Mouse (Mus musculus): ENCODE data around the gene Ahrr. TPM values are rescaled to one million over a fixed set of nuclear protein-coding genes. Genes with fewer than 3 reads are reported as not detected.

Ahrr gene
- 2.6 TPM for polyA plus RNA-seq (2014; fragmentation: Illumina TruSeq; extraction: RNeasy Lipid Tissue Mini Kit (QIAGEN cat#74804); ENCODE audit: low read depth, low replicate concordance)

DNA sequence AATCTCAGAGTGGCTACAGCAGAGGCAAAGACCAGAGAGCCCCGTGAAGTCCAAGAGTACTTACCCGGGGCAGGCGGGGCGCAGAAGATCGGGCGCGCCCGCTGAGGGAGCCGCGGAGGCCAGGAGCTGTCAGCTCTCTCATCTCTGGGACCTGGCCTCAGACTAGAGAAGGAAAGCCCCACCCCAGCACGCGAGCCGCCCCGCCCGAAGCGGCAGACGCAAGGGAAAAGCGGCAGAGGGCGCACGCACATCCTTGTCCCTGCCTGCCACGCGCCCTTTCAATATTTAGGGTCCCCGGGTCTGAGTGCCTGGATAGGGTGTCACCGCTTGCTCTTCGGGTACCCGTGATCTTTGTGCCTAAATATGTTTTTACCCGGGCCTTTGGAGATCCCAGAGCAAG is at the start of gene Ahrr:
Gene Ahrr (minus strand): TSS at position 165 of the 400 bp plus-strand sequence.

DNA sequence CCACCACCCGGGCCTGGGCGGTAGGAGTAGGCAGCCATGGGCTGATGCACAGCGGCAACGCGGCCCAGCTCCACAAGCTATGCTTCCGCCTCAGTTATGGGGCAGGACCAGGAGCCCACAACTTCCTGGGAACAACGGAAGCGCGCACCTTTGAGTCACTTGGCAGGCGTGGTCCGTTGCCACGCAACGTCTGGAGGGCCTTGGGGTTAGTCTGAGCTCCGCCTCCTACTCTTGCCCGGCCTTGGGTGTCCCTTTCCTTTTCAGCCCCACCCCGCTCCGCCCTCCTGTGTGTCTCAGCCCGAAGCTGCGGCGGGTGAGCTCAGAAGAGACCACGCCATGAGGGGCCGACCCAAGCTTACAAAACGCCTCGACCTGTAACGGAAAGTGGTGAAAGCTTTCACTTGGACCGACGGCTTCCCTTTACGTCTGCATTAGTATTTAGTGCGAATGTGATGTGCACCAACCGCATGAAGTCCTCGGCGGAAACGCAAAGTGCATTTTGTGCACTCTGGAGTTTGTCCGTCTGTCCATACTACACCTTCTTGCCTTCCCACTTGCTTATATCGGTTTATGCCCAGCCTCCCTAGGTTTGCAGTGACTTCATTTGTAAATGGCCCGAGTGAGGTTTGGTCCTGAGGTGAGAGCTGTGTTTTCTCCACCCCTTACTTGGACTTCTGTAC is 25.2 kb upstream of the Ahrr start, which contains the start of gene Pdcd6:
Gene Pdcd6 (minus strand): TSS at position 411 of the 680 bp plus-strand sequence.

DNA sequence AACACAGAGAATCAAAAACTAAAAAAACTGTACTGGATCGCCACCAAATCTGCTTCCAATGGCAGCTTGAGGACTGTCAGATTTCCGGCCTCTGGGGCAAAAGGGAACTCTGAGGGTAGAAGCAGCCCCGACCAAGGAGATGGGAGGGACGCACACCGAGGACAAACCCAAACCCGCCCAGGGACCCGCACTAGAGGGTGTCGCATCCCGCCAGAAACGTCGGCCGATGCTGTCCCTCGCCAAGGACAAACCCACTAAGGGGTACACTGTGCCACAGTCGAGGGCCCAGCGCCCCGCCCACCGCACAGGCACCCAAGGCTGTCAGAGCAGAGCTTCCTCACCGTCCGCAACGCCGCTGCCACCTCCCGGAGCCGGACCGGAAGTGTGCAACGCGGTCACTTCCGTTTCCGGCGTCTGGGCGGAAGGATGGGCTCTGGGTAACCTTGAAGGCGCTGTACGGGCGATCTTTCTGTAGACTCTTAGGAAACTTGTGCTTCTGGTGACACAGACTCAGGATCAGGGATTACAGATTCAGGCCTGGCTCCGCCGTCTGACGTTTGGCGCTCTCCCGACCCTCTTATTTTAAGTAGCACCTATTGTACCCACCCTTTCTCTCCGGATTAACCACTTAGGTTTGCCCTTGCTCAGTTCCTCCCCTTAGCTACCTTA is 83.7 kb downstream of the Ahrr start, which contains the start of gene Exoc3:
Gene Exoc3 (minus strand): TSS at position 416 of the 669 bp plus-strand sequence.

Other genes starting within 250 kb of the Ahrr start
- 5.3 TPM for gene Cep72, start 230.0 kb downstream of the Ahrr start, polyA plus RNA-seq (2014; fragmentation: Illumina TruSeq; extraction: RNeasy Lipid Tissue Mini Kit (QIAGEN cat#74804); ENCODE audit: low read depth, low replicate concordance)
- gene Slc9a3, start 170.9 kb downstream of the Ahrr start, polyA plus RNA-seq (2014; fragmentation: Illumina TruSeq; extraction: RNeasy Lipid Tissue Mini Kit (QIAGEN cat#74804); ENCODE audit: low read depth, low replicate concordance) = 53.0 TPM
- 36.0 TPM for gene Exoc3, start 83.6 kb downstream of the Ahrr start, polyA plus RNA-seq (2014; fragmentation: Illumina TruSeq; extraction: RNeasy Lipid Tissue Mini Kit (QIAGEN cat#74804); ENCODE audit: low read depth, low replicate concordance)
- 151 TPM for gene Pdcd6, start 25.2 kb upstream of the Ahrr start, polyA plus RNA-seq (2014; fragmentation: Illumina TruSeq; extraction: RNeasy Lipid Tissue Mini Kit (QIAGEN cat#74804); ENCODE audit: low read depth, low replicate concordance)
- 336 TPM for gene Sdha, start 57.9 kb upstream of the Ahrr start, polyA plus RNA-seq (2014; fragmentation: Illumina TruSeq; extraction: RNeasy Lipid Tissue Mini Kit (QIAGEN cat#74804); ENCODE audit: low read depth, low replicate concordance)
- gene Ccdc127, start 58.0 kb upstream of the Ahrr start, polyA plus RNA-seq (2014; fragmentation: Illumina TruSeq; extraction: RNeasy Lipid Tissue Mini Kit (QIAGEN cat#74804); ENCODE audit: low read depth, low replicate concordance) = 22.9 TPM
- 0.16 TPM for gene Lrrc14b, start 71.7 kb upstream of the Ahrr start, polyA plus RNA-seq (2014; fragmentation: Illumina TruSeq; extraction: RNeasy Lipid Tissue Mini Kit (QIAGEN cat#74804); ENCODE audit: low read depth, low replicate concordance)
- gene Zfp72, start 98.5 kb upstream of the Ahrr start, polyA plus RNA-seq (2014; fragmentation: Illumina TruSeq; extraction: RNeasy Lipid Tissue Mini Kit (QIAGEN cat#74804); ENCODE audit: low read depth, low replicate concordance) = 21.3 TPM
- 4.1 TPM for gene Ftl1-ps1, start 107.4 kb upstream of the Ahrr start, polyA plus RNA-seq (2014; fragmentation: Illumina TruSeq; extraction: RNeasy Lipid Tissue Mini Kit (QIAGEN cat#74804); ENCODE audit: low read depth, low replicate concordance)
- 80.0 TPM for gene Zfp825, start 201.7 kb upstream of the Ahrr start, polyA plus RNA-seq (2014; fragmentation: Illumina TruSeq; extraction: RNeasy Lipid Tissue Mini Kit (QIAGEN cat#74804); ENCODE audit: low read depth, low replicate concordance)